Mouse (Mus musculus) lung, postnatal 25 days (tissue): ENCODE results near the gene AI464131.
A peak's percentile ranks its signal among the peaks of the same experiment; 100 is the strongest.

ENCODE experiments used
- DNase-seq: peaks from one replicate; pipeline ENCODE4 v3.0.0; 2022; ENCODE audit warnings: low spot score

The AI464131 gene

DNA sequence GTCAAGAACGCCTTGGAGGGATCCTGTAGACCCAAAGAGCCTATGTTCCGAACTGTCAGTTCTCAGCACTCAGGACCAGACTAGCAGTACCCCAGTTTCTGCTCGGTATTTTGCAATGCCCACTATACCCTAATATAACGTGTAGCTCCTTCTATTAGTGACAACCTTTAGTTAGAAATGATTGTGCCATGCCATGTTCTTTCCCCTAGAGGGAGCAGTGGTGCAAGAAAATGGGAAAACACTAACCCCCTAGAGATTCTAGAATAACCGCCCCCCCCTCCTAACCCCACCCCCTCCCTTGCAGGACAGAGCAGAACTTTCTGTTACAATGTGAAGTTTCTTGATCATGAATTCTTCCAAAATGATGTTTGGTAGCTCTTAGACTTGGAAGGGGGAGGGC, 1.4 kb upstream of the AI464131 start:
- no peak for DNase-seq

DNA sequence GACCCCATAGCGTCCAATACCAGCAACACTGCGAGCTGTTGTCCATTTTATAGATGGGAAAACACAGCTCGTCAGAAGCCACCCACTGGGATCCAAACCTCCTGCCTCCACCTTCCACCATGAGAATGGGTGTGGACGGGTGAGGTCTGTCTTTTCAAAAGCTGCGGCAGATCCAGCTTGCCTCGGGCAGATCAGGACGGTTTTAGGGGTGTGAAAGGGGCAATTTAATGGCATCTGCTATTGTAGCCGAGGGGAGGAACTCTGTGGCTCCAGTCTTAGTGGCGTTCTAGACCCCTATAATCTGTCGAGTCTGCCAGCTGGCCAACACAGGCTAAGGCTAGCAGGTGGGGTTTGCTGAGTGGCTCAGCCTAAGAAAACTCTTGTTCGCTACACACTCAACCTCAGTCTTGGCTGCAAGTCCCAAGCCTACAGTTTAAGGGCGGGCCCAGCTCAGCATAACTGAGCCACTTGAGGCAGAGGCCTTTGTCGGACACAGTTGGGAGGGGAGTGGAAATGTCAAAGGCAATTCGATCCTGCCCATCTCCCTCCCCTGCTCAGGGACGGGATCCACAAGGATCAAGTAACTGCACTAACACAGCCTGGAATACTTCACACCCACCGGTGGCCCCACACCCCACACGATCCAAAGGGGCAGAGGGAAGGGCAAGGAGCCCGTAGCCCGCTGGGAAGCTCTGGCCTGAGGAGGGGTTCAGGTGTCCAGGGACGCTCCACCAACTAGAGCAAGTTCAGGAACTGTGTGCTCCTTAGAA, 520 bp downstream of the AI464131 start:
- DNase-seq, result peak; percentile 77

GRCm38 (mm10) chr4:41500787-41501186, 2.1 kb downstream of the AI464131 start:
- DNase-seq, result no peak

- no peak for DNase-seq
Measured at GRCm38 (mm10) chr4:41499619-41500018, 3.3 kb downstream of the AI464131 start.

DNA sequence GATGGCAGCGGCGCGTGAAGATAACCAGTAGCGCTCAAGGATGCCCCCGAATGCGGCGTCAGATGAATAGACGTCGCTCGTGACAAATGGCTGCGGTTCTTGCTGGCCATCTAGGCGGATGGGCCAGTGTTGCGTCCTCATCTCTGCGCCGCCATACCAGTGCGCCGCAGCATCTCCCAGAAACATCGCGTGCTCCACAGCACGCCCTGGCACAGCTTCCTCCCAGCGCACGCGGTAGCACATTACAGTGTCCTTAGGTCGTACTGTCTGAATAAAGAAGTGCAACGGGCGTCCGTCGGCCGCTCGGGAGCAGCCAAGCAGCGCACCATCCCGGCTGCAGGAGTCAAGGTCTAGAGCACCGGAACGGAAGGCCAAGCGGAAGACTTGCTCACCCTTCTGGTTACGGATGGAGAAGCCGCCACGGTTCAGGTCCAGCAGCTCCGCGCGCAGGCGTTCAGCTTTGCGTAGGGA, 3.9 kb downstream of the AI464131 start:
- no peak for DNase-seq

DNA sequence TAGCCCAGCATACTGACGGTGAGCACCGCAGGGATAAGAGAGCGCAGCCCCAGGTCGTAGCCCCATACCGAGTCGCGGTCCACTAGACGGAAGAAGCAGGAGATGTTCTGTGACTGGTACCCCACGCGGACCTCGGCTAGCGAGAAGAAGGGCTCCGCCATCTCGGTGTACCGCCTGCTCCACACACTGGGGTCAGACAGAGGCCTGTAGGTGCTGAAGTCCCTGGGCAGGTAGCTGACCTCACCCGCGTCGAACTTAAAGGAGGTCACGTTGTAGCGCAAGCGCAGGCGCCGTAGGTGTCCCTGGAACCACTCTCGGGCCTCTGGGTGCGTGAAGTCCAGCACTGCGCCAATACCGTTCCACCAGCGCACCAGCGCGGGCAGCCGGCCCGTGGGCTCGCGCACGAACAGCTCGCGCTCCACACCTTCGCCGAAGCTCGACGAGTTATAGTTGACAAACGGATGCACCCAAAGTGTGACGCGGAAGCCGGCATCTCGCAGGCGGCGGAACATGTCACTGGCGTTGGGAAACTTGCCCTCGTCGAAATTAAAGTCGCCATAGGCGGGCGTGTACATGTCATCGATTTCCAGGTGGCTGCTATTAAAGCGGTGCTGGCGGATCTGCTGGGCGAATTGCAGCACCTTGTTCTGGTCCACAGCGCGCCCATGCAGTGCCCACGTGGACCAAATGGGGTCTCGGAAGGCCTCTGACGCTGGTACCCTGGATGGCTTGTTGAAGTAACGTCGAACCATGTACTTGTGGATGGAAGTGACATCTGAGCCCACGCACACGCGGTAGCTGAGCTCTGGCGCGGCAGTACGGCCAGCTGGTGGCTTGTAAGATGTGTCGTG, 4.7 kb downstream of the AI464131 start:
- DNase-seq, result no peak

GRCm38 (mm10) chr4:41497579-41497978, 5.3 kb downstream of the AI464131 start:
- DNase-seq, result no peak

GRCm38 (mm10) chr4:41497046-41497445, 5.8 kb downstream of the AI464131 start:
- no peak for DNase-seq

DNA sequence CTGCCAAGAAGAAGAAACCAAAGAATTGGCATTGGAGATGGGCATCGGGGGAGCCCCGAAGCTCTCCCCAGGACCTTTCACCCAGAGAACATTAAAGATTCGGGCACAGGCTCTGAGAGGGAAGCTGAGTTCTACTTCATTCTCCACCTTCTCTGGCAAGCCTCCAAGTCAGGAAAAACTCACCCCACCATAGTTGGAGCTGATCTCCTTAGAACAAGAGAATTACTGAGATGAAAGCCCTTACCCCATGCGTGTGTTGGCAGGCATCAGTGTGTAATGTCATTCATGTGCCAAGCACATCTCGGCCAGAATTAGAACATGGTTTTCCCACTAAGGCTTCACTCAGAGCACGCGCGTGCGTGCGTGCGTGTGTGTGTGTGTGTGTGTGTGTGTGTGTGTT, 7.0 kb downstream of the AI464131 start:
- peak; percentile 36 for DNase-seq

- DNase-seq, result no peak
Measured at GRCm38 (mm10) chr4:41495076-41495475, 7.8 kb downstream of the AI464131 start.

- DNase-seq, result no peak
Measured at GRCm38 (mm10) chr4:41494378-41494777, 8.5 kb downstream of the AI464131 start.

DNA sequence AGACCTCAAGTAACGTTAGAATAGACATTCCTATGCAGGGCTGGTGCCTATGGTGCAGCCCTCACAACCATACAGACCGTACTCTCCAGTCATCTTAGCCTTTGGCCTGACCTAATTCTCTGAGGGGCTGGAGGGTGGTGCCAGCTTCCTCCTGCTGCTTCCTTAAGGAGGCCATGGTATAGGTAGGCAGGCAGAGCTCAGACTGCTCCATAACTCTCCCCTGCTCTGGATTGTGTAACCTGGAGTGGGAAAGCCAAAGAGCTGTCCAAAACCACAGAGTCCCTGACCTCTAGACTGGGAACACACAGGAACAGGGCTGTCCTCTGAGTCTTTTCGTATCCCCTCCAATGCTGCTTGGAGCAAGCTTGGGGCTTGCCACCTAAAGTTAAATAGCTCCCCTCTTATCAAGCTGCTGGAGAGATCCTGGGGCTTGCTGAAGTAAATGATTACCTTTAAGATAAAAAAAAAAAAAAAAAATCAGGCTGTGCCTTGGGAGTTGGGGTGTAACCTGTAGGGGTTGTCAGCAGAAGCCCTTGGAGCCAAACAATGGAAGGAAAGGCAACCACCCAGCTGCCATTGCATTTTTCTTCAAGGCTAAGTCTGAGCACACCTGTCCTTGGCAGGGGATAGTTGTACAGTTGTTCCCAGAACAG, 9.3 kb downstream of the AI464131 start:
- peak; percentile 81 for DNase-seq

DNA sequence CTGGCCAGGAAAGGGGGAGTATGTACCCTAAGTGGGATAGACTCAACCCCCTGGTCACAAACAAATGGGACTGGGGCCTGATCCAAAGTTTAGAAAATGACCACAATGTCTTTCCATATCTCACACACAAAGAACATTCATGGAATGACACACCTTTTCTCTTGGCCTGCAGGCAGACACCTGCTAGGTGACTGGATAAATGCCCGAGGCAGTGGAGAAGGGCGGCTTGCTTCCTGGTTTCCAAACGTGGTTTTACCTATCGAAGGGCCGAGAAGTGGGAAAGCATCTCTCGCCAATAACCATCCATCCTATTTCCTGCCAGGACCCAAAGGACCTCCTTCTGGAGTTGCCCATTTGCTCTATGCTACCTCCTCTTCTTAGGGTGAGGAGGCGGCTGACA, 9.9 kb downstream of the AI464131 start:
- DNase-seq, result no peak

- peak; percentile 75 for DNase-seq
Measured at GRCm38 (mm10) chr4:41481601-41482017, 21.3 kb downstream of the AI464131 start.

DNA sequence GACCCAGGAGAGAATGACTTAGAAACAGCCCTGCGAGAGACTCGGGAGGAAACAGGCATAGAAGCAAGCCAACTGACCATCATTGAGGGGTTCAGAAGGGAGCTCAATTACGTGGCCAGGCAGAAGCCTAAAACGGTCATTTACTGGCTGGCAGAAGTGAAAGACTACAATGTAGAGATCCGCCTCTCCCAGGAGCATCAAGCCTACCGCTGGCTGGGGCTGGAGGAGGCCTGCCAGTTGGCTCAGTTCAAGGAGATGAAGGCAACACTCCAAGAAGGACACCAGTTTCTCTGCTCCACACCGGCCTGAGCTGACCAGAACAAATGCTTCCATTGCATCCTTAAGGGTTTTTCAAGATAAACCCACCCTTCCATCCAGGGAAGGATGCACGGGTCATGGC, 22.6 kb downstream of the AI464131 start:
- DNase-seq, result no peak

GRCm38 (mm10) chr4:41479456-41479804, 23.4 kb downstream of the AI464131 start:
- peak; percentile 49 for DNase-seq

- no peak for DNase-seq
Measured at GRCm38 (mm10) chr4:41478751-41479455, 24.0 kb downstream of the AI464131 start.

- DNase-seq, result no peak
Measured at GRCm38 (mm10) chr4:41477648-41478160, 25.2 kb downstream of the AI464131 start.

DNA sequence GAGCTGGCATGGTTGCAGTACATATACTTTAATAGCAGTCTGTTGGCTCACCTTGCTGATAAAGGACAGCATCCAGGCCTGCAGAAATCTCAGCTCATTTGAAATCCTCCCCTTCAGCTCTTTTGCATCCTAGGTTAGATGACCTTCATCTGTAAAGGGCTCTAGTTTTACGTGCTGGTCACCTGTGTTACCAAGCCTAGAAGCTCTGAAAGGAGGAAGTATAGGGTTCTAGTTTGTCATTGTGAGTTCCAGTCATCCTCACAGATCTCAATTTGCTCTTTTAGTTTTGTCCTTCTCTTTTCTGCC, 31.5 kb downstream of the AI464131 start:
- DNase-seq, result no peak

DNA sequence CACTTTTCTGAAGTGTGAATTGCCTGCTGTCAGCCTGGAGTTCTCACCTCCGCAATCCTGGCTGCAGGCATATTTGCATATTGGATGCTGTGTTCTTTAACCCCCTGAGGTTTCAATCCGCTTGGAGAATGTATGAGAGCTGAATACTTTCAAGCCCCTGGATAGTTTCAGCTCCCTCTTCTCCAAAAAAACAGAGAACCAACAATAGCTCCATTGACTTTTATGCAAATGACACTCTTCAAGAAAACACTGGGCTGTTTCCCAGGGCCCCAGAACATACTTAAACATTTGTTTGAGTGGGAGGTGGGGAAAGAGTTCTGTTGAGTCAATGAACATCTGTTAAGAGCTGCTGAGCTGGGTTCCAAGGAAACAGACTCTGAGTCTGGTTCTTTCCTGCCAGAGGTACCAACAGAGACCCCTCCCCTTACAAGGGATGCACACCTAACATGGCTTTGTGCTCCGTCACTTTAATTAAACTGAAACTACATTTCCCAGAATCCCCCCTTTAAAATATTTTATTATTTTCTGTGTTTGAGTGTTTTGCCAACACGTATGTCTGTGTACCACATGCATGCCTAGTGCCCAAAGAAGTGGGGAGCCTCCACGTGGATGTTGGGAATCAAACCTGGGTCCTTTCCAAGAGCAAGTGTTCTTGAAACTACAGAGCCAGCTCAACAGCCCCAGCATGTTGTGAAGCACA, 32.0 kb downstream of the AI464131 start:
- no peak for DNase-seq

GRCm38 (mm10) chr4:41470051-41470683, 32.7 kb downstream of the AI464131 start:
- DNase-seq, result no peak
